Mouse (Mus musculus) liver, embryonic 11.5 days (tissue): ENCODE data around the gene E130218I03Rik. TPM values are rescaled to one million over a fixed set of nuclear protein-coding genes. Genes with fewer than 3 reads are reported as not detected.

Experiments used
- ATAC-seq: fragments of 200-750 bp; cut with Nextera tagmentation; replicated peaks from 2 replicates; pipeline ENCODE4 v1.8.0; 2017; ENCODE audit warnings: moderate number of reproducible peaks, mild to moderate bottlenecking, moderate TSS enrichment, moderate library complexity; ENCODE audit not compliant: low FRiP score
- DNase-seq: peaks from one replicate; pipeline ENCODE4 v3.0.0-alpha.2; 2017; ENCODE audit warnings: low spot score
- H3K27ac ChIP-seq: fragments of 300-500 bp; sonication (generic); 2 replicates; pipeline ENCODE4 v1.5.1; 2014; ENCODE audit warnings: mild to moderate bottlenecking, low read depth, low read length, control low read depth
- H3K27me3 ChIP-seq: fragments of 300-500 bp; sonication (generic); replicated peaks from 2 replicates; pipeline ENCODE4 v1.6.1; 2014; ENCODE audit warnings: low read length, mixed read lengths; ENCODE audit not compliant: control insufficient read depth, insufficient read depth
- H3K36me3 ChIP-seq: fragments of 300-500 bp; sonication (generic); 2 replicates; pipeline ENCODE4 v1.6.1; 2014; ENCODE audit warnings: mild to moderate bottlenecking, low read length, moderate library complexity, mixed read lengths; ENCODE audit not compliant: control insufficient read depth, insufficient read depth
- H3K4me1 ChIP-seq: fragments of 300-500 bp; sonication (generic); replicated peaks from 2 replicates; pipeline ENCODE4 v1.6.1; 2014; ENCODE audit warnings: low read length, mixed read lengths; ENCODE audit not compliant: control insufficient read depth, insufficient read depth
- H3K4me2 ChIP-seq: fragments of 300-500 bp; sonication (generic); 2 replicates; pipeline ENCODE4 v1.6.1; 2014; ENCODE audit warnings: mild to moderate bottlenecking, control low read depth, moderate library complexity
- H3K4me3 ChIP-seq: fragments of 300-500 bp; sonication (generic); 2 replicates; pipeline ENCODE4 v1.5.1; 2014; ENCODE audit warnings: low read depth, low read length, control low read depth
- H3K9ac ChIP-seq: fragments of 300-500 bp; sonication (generic); 2 replicates; pipeline ENCODE4 v1.6.1; 2014; ENCODE audit warnings: low read depth, low read length, control low read depth
- H3K9me3 ChIP-seq: fragments of 300-500 bp; sonication (generic); 2 replicates; pipeline ENCODE4 v1.6.1; 2016; ENCODE audit warnings: low read length, inconsistent platforms, mixed read lengths; ENCODE audit not compliant: control insufficient read depth
- WGBS: fragments of 180-500 bp; shearing (Covaris S2); extraction: QIAGEN DNeasy Blood & Tissue Kit; methylation state at CpG from one replicate; pipeline ENCODE4 v1.1.7; 2014; 5-methylcytosine and 5-hydroxymethylcytosine counted together
- polyA plus RNA-seq: library from polyadenylated mRNA; unstranded; fragments of >200 nt; fragmentation: Nextera tagmentation; extraction: Ambion mirVana; gene quantifications from 2 replicates; pipeline ENCODE4 v1.2.1, GENCODE M21; 2014

The E130218I03Rik gene
- polyA plus RNA-seq, result 0.39 and 0.52 TPM in 2 replicates

- H3K27ac ChIP-seq, result no peak within 1 kb of the TSS
- peak within 1 kb of the TSS; percentile 69 for H3K4me2 ChIP-seq
Observed at GRCm38 (mm10) chr4:134243516-134244250, at the start of gene E130218I03Rik. Gene E130218I03Rik, plus strand, starts transcription at chr4:134243662.

DNA sequence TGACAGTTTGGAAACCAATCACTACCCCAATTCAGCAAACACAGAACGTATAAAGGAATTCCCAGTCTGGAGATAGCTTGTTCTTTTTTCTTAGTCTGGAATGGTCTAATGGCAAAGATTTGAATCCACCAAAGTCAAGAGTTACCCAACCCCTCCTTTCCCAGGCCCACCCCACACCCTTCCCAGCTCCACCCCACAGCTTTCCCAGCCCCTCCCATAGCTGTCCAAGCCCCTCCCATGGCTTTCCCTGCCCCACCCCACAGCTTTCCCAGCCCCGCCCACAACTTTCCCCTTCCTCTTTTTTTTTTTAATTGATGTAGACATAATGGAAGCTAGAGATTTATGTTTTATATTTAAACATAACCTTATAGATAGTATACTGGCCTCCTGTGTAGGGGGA lies 44.1 kb upstream of the E130218I03Rik start:
- ATAC-seq (no peak), DNase-seq (no peak)
- Histone ChIP-seq H3K9ac (no peak overlapping the region), H3K9me3 (no peaks in the 10 kb centered on the region), H3K27ac (no peak overlapping the region), H3K36me3 (no peaks in the 10 kb centered on the region), H3K4me2 (no peak overlapping the region), H3K27me3 (no peaks in the 10 kb centered on the region), H3K4me3 (no peak overlapping the region), H3K4me1 (no peaks in the 10 kb centered on the region)
- 79% methylated on average over 2 of the region's 2 CpGs for WGBS

More at GRCm38 (mm10) chr4:134243516-134244250, at the start of gene E130218I03Rik:
- no peaks in the 10 kb centered on the region for H3K36me3 ChIP-seq
- DNase-seq (no peak), ATAC-seq (no peak)
- H3K4me3 ChIP-seq, result peak within 1 kb of the TSS; percentile 85
- 90% methylated on average over 17 of the region's 17 CpGs for WGBS
- H3K27me3 ChIP-seq, result peaks cover 27% of the 10 kb centered on the region
- no peaks in the 10 kb centered on the region for H3K9me3 ChIP-seq
- H3K4me1 ChIP-seq, result peaks cover 12% of the 10 kb centered on the region
- no peak within 1 kb of the TSS for H3K9ac ChIP-seq

GRCm38 (mm10) chr4:134202904-134203303 lies 40.6 kb upstream of the E130218I03Rik start, which contains the start of gene Gm7534:
Gene Gm7534, minus strand, starts transcription at chr4:134203004.
- H3K9ac ChIP-seq, result no peak within 1 kb of the TSS
- DNase-seq (no peak), ATAC-seq (no peak)
- H3K4me2 ChIP-seq, result no peak within 1 kb of the TSS
- no peaks in the 10 kb centered on the region for H3K27me3 ChIP-seq
- WGBS, result 85% methylated on average over 4 of the region's 4 CpGs
- no peaks in the 10 kb centered on the region for H3K9me3 ChIP-seq
- H3K27ac ChIP-seq, result no peak within 1 kb of the TSS
- no peak within 1 kb of the TSS for H3K4me3 ChIP-seq
- peaks cover 3% of the 10 kb centered on the region for H3K4me1 ChIP-seq
- H3K36me3 ChIP-seq, result no peaks in the 10 kb centered on the region

DNA sequence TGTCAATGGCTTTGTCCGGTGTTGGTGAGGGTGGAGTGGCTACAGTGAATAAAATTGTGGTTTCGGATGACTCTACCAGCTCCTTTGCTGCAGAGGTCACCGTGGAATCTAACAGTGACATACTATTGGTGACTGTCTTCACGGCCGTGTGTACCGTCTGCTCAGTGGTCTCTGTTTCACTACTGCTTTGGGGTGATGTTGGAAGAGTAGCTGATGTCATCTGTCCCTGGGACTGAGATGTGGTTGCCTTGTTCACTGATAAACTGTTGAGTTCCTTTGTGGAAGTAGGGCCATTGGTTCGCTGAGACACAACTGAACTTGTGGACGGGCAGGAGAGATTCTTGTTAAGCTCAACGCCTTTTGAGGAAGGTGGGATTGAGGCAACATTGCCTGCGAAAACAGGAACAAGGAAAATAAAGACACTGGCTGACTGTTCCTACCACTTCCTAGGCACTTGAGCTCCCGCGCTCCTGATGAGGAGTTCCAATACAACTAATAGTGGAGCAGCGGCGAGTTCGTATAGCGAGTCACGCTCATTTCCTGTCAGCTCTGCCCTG lies 40.0 kb upstream of the E130218I03Rik start:
- Histone ChIP-seq H3K4me1 (peaks cover 3% of the 10 kb centered on the region), H3K27ac (no peak overlapping the region), H3K9me3 (no peaks in the 10 kb centered on the region), H3K9ac (no peak overlapping the region), H3K27me3 (no peaks in the 10 kb centered on the region), H3K36me3 (no peaks in the 10 kb centered on the region), H3K4me3 (no peak overlapping the region), H3K4me2 (no peak overlapping the region)
- 62% methylated on average over 17 of the region's 17 CpGs for WGBS
- DNase-seq (no peak), ATAC-seq (no peak)

- ATAC-seq (no peak), DNase-seq (no peak)
- Histone ChIP-seq H3K4me2 (no peak overlapping the region), H3K9ac (no peak overlapping the region), H3K27ac (no peak overlapping the region), H3K36me3 (no peaks in the 10 kb centered on the region), H3K4me3 (no peak overlapping the region), H3K9me3 (no peaks in the 10 kb centered on the region), H3K4me1 (peaks cover 3% of the 10 kb centered on the region), H3K27me3 (no peaks in the 10 kb centered on the region)
- WGBS, result 51% methylated on average over 6 of the region's 6 CpGs
Observed at GRCm38 (mm10) chr4:134206488-134207053, 36.9 kb upstream of the E130218I03Rik start.

GRCm38 (mm10) chr4:134222793-134223600 lies 20.5 kb upstream of the E130218I03Rik start:
- Histone ChIP-seq H3K9ac (no peak overlapping the region), H3K4me1 (no peaks in the 10 kb centered on the region; the same call in 1 of the 2 replicates), H3K4me2 (no peak overlapping the region), H3K4me3 (no peak overlapping the region), H3K36me3 (no peaks in the 10 kb centered on the region), H3K9me3 (no peaks in the 10 kb centered on the region), H3K27me3 (no peaks in the 10 kb centered on the region), H3K27ac (no peak overlapping the region)
- no peak for DNase-seq
- ATAC-seq, result peak; percentile 29; the same call in 1 of the 2 replicates
- WGBS, result 54% methylated on average over 11 of the region's 11 CpGs

- Histone ChIP-seq H3K36me3 (no peaks in the 10 kb centered on the region), H3K4me2 (no peak within 1 kb of the TSS), H3K9me3 (no peaks in the 10 kb centered on the region), H3K27ac (no peak within 1 kb of the TSS), H3K27me3 (no peaks in the 10 kb centered on the region), H3K4me3 (no peak within 1 kb of the TSS), H3K9ac (no peak within 1 kb of the TSS), H3K4me1 (no peaks in the 10 kb centered on the region; the same call in 1 of the 2 replicates)
- no peak for ATAC-seq
- WGBS, result 71% methylated on average over 8 of the region's 8 CpGs
- DNase-seq, result no peak
Observed at GRCm38 (mm10) chr4:134227194-134227593, 16.3 kb upstream of the E130218I03Rik start, which contains the start of gene Catsper4. Gene Catsper4, minus strand, starts transcription at chr4:134227383.

DNA sequence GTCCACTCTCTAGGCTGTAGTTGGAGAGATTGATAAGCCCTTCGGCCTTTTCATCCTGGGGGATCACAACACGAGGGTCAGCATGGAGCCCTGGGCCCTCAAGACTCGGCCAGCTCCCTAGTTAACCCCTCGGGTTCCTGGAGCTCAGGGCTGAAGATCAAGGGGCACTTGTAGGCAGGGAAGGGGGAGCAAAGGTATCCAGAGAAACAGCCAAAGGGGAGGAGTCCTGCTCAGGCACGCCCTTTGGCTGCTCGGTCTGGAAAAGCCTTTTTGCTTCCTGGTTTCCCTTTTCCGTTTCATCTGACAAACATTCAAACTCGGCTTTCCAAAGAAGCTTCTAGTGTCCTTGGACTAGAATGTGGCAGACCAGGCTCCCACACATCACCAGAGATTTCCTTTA lies 13.0 kb upstream of the E130218I03Rik start:
- Histone ChIP-seq H3K36me3 (no peaks in the 10 kb centered on the region), H3K9ac (no peak overlapping the region), H3K4me2 (no peak overlapping the region), H3K4me3 (no peak overlapping the region), H3K27ac (no peak overlapping the region), H3K27me3 (peaks cover 9% of the 10 kb centered on the region), H3K9me3 (no peaks in the 10 kb centered on the region), H3K4me1 (no peaks in the 10 kb centered on the region)
- no peak for DNase-seq
- WGBS, result 43% methylated on average over 8 of the region's 8 CpGs
- ATAC-seq, result no peak
